Mouse (Mus musculus) stomach, embryonic 14.5 days (tissue): ENCODE results near the gene Lbhd1. TPM values are rescaled to one million over a fixed set of nuclear protein-coding genes. Genes with fewer than 3 reads are reported as not detected.
"Not testable (repeated sequence)": the region's sequence is repeated elsewhere in the genome, so short reads cannot be mapped to it uniquely, and the experiment has no call there.

Source experiments
- ATAC-seq: fragments of 200-750 bp; cut with Nextera tagmentation; 2 replicates; pipeline ENCODE4 v1.8.0; 2017; ENCODE audit warnings: low read depth, moderate TSS enrichment; ENCODE audit not compliant: insufficient number of reproducible peaks, insufficient read depth, low FRiP score
- H3K27ac ChIP-seq: fragments of 300-500 bp; sonication (generic); 2 replicates; pipeline ENCODE4 v1.5.1; 2014; ENCODE audit warnings: mild to moderate bottlenecking, low read length, moderate library complexity, mixed read lengths
- H3K27me3 ChIP-seq: fragments of 300-500 bp; sonication (generic); 2 replicates; pipeline ENCODE4 v1.6.1; 2014; ENCODE audit warnings: low read length, control low read depth, mixed read lengths; ENCODE audit not compliant: control insufficient read depth, insufficient read depth
- H3K36me3 ChIP-seq: fragments of 300-500 bp; sonication (generic); 2 replicates; pipeline ENCODE4 v1.6.1; 2014; ENCODE audit warnings: mild to moderate bottlenecking, control low read depth, low read length, moderate library complexity, mixed read lengths; ENCODE audit not compliant: control insufficient read depth, insufficient read depth
- H3K4me1 ChIP-seq: fragments of 300-500 bp; sonication (generic); 2 replicates; pipeline ENCODE4 v1.6.1; 2014; ENCODE audit warnings: low read length, control low read depth, mixed read lengths; ENCODE audit not compliant: control insufficient read depth, insufficient read depth
- H3K4me2 ChIP-seq: fragments of 300-500 bp; sonication (generic); replicated peaks from 2 replicates; pipeline ENCODE4 v1.6.1; 2014; ENCODE audit warnings: low read depth, low read length, control low read depth
- H3K4me3 ChIP-seq: fragments of 300-500 bp; sonication (generic); 2 replicates; pipeline ENCODE4 v1.5.1; 2014; ENCODE audit warnings: low read depth, low read length, control low read depth
- H3K9ac ChIP-seq: fragments of 300-500 bp; sonication (generic); replicated peaks from 2 replicates; pipeline ENCODE4 v1.6.1; 2014; ENCODE audit warnings: low read depth, mild to moderate bottlenecking, control low read depth, low read length, moderate library complexity, mixed read lengths
- H3K9me3 ChIP-seq: fragments of 300-500 bp; sonication (generic); 2 replicates; pipeline ENCODE4 v1.6.1; 2016; ENCODE audit warnings: low read depth, low read length, control low read depth; ENCODE audit not compliant: control insufficient read depth
- WGBS: fragments of 180-500 bp; shearing (Covaris S2); extraction: QIAGEN DNeasy Blood & Tissue Kit; methylation state at CpG from one replicate; pipeline ENCODE4 v1.1.7; 2014; 5-methylcytosine and 5-hydroxymethylcytosine counted together
- polyA plus RNA-seq: library from polyadenylated mRNA; unstranded; fragments of >200 nt; fragmentation: Nextera tagmentation; extraction: Ambion mirVana; gene quantifications from 2 replicates; pipeline ENCODE4 v1.2.1, GENCODE M21; 2014

The Lbhd1 gene
- polyA plus RNA-seq = 58.5 and 82.3 TPM in 2 replicates

DNA sequence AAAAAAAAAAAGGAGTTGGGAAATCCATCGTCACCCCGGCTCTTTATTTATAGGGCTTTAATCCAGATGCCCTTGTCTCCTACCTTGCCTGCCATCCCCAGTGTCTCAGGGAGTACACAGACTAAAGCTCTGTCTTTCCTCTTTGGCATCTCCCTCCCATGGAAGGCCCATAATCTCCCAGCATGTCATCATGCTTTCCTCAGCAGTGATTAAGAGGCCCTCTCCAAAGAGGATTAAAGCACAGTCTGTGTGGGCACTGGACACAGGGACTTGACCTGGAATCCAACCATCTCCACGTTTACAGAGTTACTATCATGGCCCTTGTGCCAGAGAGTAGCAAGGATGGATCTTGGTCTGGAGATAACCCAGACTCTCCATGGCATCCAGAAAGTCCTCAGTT is at the start of gene Lbhd1, which contains the start of gene Gm49403:
Gene Lbhd1 (plus strand): TSS at position 117 of the 400 bp plus-strand sequence.
Gene Gm49403 (plus strand): TSS at position 315 of the 400 bp plus-strand sequence.
- no peak within 1 kb of the TSS for H3K9ac ChIP-seq
- no peaks in the 10 kb centered on the region; the same call in 1 of the 2 replicates for H3K36me3 ChIP-seq
- H3K4me2 ChIP-seq = no peak within 1 kb of the TSS
- 78% methylated on average over 3 of the region's 3 CpGs for WGBS
- H3K4me1 ChIP-seq = 0 out of 2 replicates have a peak, but pooled peaks cover 4% of the 10 kb centered on the region
- H3K9me3 ChIP-seq = no peaks in the 10 kb centered on the region
- no peak within 1 kb of the TSS for H3K27ac ChIP-seq
- H3K4me3 ChIP-seq = no peak within 1 kb of the TSS
- H3K27me3 ChIP-seq = no peaks in the 10 kb centered on the region
- ATAC-seq = no peak

DNA sequence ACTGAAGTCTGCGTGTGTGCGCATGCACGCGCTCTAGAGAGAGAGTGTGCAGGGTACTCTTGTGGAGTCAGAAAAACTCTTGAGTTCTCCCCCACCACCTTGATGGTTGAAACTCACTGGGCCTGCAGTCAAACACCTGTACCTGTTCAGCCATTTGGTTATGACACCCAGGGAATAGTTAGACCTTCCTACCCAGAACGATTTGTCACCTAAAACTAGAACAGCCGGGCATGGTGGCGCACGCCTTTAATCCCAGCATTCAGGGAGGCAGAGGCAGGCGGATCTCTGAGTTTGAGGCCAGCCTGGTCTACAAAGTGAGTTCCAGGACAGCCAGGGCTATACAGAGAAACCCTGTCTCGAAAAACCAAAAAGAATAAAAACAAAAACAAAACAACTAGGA is 47.2 kb upstream of the Lbhd1 start:
- Histone ChIP-seq H3K36me3 (peaks cover 39% of the 10 kb centered on the region), H3K27ac (0 out of 2 replicates have a peak overlapping the region, but pooled peaks have one; percentile 21), H3K4me1 (peaks cover 15% of the 10 kb centered on the region)
- not testable (repeated sequence) for H3K4me2 ChIP-seq, H3K9me3 ChIP-seq, H3K4me3 ChIP-seq, H3K27me3 ChIP-seq, H3K9ac ChIP-seq, ATAC-seq
- WGBS = 95% methylated on average over 10 of the region's 10 CpGs

DNA sequence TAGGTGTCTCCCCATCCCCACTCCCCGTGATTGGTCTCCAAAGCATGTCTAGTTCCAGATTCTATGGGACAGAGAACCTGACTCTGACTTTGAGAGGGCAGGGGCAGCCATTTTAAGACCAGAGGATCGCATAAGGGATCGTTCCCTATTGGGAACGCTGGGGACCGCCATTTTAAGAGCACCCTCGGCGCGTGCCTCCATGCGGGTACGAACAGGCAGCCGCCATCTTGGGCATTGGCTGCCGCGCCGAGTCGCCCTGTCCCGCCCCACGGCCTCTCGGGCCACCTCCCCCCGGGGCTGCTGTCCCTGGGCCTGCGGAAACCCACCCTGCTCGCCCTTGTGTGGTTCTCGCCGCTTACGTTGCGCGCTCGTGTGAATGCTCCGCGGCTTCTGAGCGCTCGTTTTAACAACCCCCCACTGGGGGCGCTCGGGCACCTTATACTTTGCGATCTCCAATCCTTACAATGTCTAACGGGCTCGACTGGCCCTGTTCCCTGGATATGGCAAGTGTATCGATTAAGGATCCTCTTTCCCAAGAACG is 46.2 kb upstream of the Lbhd1 start, which contains the start of gene Bscl2:
Gene Bscl2 (plus strand): TSS at position 217 of the 541 bp plus-strand sequence.
- Histone ChIP-seq H3K4me1 (peaks cover 15% of the 10 kb centered on the region), H3K36me3 (peaks cover 30% of the 10 kb centered on the region), H3K4me2 (peak within 1 kb of the TSS; percentile 82), H3K9me3 (no peaks in the 10 kb centered on the region), H3K9ac (peak within 1 kb of the TSS; percentile 60), H3K4me3 (peak within 1 kb of the TSS; percentile 54), H3K27me3 (no peaks in the 10 kb centered on the region), H3K27ac (peak within 1 kb of the TSS; percentile 97)
- WGBS = under 1% methylated on average over 38 of the region's 38 CpGs
- peak; percentile 78 for ATAC-seq

DNA sequence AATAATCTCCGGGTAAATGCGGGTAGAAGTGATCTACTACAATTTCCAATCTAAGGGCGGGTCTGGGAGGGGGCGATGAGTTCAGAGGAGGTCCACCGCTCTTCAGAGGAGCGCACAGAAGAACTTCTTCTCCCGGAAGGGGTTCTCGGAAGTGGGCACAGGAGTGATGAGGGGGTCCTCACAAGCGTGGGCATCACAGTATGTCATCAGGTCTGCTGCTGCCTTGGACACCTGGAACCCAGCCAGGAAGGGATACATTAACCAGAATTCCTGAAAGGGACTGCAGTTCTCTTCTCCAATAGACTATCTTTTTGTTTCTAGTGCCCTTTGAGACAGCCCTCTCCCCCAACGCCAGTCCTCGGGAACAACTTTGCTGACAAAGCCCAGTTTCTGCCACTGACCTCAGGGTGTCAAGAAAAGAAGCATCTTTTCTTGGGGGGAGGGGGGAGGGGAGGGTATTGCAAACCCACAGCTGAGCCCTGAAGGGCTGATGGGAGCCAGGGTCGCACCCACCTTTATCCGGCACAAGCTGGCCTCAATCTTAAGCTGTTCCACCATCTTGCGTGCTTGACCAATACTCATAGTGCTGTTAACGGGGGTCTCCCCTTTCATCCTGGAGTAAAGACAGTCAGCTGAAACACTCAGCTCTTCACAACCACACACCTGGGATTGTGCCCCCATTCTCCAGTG is 45.3 kb upstream of the Lbhd1 start:
- H3K4me2 ChIP-seq = peak overlapping the region; percentile 82
- peak overlapping the region; percentile 97 for H3K27ac ChIP-seq
- ATAC-seq = no peak
- peaks cover 15% of the 10 kb centered on the region for H3K4me1 ChIP-seq
- 20% methylated on average over 15 of the region's 15 CpGs for WGBS
- H3K27me3 ChIP-seq = no peaks in the 10 kb centered on the region
- H3K9me3 ChIP-seq = no peaks in the 10 kb centered on the region
- peak overlapping the region; percentile 54 for H3K4me3 ChIP-seq
- H3K9ac ChIP-seq = peak overlapping the region; percentile 60
- H3K36me3 ChIP-seq = peaks cover 27% of the 10 kb centered on the region

DNA sequence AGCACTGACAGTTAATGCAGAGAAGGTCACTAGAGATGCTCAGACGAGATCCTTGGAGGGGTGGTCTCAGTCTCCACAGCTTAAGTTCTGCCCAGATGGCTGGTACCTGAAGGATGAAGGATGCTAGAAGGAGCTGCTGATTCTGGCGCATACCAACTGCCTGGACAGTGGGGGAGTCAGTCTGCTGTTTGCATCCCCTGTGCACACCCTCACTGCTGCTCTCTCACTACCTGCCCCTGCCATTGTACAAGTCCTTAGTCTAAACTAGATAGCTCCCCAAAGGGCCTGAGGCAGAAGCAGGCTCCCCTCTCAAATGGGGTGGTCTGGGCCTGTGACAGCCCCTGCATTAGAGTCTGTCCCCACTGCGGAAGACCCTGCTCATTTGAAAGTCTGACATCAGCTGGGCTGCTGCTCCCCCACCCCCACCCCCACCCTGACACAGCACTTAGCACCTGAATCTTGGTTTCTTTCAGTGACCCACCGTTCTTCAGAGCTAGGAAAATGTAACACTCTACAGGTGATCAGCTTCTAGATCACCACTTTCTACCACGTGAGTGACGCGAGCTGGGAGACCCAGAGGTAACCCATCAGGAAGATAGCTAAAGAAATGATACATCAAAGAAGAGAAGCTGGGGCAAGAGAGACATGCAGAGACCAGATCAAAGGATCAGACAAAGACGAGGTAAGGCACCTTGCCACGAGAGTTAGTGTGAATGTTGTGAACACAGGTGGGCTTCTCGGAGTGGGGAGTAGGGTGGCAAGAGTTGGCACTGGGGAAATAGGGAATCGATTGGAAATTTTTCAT is 44.2 kb upstream of the Lbhd1 start, which contains the start of gene Gng3:
Gene Gng3 (minus strand): TSS at position 92 of the 805 bp plus-strand sequence.
- peak within 1 kb of the TSS; percentile 60 for H3K9ac ChIP-seq
- peak within 1 kb of the TSS; percentile 97 for H3K27ac ChIP-seq
- H3K27me3 ChIP-seq = no peaks in the 10 kb centered on the region
- peaks cover 15% of the 10 kb centered on the region for H3K36me3 ChIP-seq
- no peaks in the 10 kb centered on the region for H3K9me3 ChIP-seq
- peaks cover 15% of the 10 kb centered on the region for H3K4me1 ChIP-seq
- 56% methylated on average over 11 of the region's 11 CpGs for WGBS
- no peak for ATAC-seq
- peak within 1 kb of the TSS; percentile 83 for H3K4me2 ChIP-seq
- H3K4me3 ChIP-seq = peak within 1 kb of the TSS; percentile 54

DNA sequence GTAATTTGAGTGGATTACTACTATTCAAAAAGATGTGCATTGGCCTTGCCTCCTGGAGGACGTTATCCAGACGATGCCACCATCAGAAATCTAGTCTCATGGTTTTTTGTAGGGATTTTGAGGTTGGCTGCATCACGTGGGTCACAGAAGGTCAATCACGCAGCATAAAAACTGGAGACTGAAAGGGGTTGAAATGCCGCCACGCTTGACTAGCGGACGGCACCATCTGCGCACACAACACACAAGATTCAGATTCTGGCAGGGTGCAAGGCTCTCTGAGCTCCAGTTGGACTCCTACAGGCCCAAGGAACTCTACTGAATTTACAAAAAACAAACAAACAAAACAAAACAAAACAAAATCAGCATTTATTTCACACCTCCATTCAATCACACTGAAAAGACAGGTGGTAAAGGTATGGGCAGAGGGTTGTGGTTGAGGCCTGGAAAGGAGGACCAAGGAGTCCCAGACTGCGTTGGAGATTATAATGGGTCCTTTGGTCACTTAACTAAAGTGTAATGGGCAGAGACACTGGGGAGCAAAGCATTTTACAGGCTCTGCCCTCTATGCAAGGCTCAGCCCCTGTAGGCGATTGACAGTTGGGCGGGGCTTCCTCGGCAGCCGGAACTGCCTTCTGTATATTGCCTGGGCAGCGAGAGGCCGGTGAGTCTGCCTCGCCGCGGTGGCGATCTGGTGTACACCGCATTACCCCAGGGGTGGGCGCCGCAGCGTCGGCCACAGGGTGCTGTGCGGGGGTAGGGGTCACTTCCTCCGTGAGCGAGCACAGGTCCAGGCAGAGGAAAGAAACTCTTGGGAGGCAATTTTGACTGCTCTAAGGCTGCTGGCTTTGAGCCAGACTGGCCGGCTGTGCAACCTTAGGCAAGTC is 43.4 kb upstream of the Lbhd1 start:
- Histone ChIP-seq H3K4me2 (peak overlapping the region; percentile 83), H3K27me3 (no peaks in the 10 kb centered on the region), H3K36me3 (peaks cover 8% of the 10 kb centered on the region), H3K4me1 (peaks cover 15% of the 10 kb centered on the region), H3K9ac (peak overlapping the region; percentile 46; the same call in 1 of the 2 replicates), H3K9me3 (no peaks in the 10 kb centered on the region), H3K4me3 (peak overlapping the region; percentile 38), H3K27ac (0 out of 2 replicates have a peak overlapping the region, but pooled peaks have one; percentile 48)
- 24% methylated on average over 29 of the region's 29 CpGs for WGBS
- ATAC-seq = peak; percentile 44

DNA sequence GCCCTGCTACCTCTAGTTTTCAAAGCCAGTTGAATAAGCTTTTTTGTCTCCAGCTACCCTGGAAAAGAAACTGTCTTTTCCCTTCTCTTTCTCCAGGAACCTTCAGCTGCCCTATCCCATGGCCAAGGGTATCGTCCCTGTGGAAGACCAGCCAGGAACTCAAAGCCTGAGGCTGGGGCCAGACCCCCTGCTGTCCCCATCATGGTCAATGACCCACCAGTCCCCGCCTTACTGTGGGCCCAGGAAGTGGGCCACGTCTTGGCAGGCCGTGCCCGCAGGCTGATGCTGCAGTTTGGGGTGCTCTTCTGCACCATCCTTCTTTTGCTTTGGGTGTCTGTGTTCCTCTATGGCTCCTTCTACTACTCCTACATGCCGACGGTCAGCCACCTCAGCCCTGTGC is 42.5 kb upstream of the Lbhd1 start:
- peak overlapping the region; percentile 83 for H3K4me2 ChIP-seq
- WGBS = 90% methylated on average over 7 of the region's 7 CpGs
- no peak for ATAC-seq
- H3K9ac ChIP-seq = no peak overlapping the region
- H3K27me3 ChIP-seq = no peaks in the 10 kb centered on the region
- H3K4me3 ChIP-seq = peak overlapping the region; percentile 38; the same call in 1 of the 2 replicates
- no peak overlapping the region for H3K27ac ChIP-seq
- peaks cover 15% of the 10 kb centered on the region for H3K4me1 ChIP-seq
- no peaks in the 10 kb centered on the region for H3K9me3 ChIP-seq
- peaks cover 5% of the 10 kb centered on the region for H3K36me3 ChIP-seq
